7 mouse cellular contexts compared by ENCODE assay signal in the genomic region with DNA sequence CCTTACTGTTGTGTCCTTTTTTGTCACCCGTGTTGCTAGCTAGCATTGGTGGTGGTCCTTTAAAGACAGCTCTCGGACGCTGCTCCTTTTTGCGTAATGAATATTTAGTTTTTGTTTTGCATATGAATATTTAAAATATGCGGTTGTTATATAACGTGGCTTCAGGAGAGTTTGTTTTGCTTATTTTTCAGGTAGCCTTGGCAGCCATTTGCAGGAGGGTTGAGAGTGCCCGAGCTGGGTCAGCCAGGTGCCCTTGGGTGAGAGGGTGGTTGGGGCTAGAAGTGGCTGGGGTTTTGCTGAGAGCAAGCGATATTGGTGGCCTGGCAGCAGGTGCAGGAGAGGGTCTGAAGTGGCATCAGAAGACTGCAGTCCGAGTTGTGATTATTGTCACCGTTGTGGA. TPM values are rescaled to one million over a fixed set of nuclear protein-coding genes. Genes with fewer than 3 reads are reported as not detected.
DNase-seq lines count a peak whose midpoint lies in the region; ATAC-seq and TF ChIP-seq lines count a peak whose summit lies in the region.

No protein-coding gene starts in this region.

- H3K27ac ChIP-seq in CH12.LX (ENCODE audit: insufficient read depth, low read depth) = peak overlapping the region; percentile 14
- H3K27ac ChIP-seq in forebrain, embryonic 10.5 days = peak overlapping the region; percentile 88
- H3K27ac ChIP-seq in liver, embryonic 14.5 days = peak overlapping the region; percentile 80
- peak overlapping the region; percentile 66 for H3K27ac ChIP-seq in neural tube, embryonic 12.5 days

- H3K9ac ChIP-seq in CH12.LX (ENCODE audit: insufficient read depth, low read depth) = peak overlapping the region; percentile 37; the same call in 1 of the 2 replicates
- H3K9ac ChIP-seq in liver, embryonic 14.5 days (replicated peaks) = peak overlapping the region; percentile 81
- H3K9ac ChIP-seq in neural tube, embryonic 12.5 days = peak overlapping the region; percentile 73

- 3% methylated on average over 10 of the region's 10 CpGs for WGBS in forebrain, embryonic 10.5 days
- 2% methylated on average over 10 of the region's 10 CpGs for WGBS in liver, embryonic 14.5 days (ENCODE audit: insufficient replicate concordance)
- 3% methylated on average over 10 of the region's 10 CpGs for WGBS in neural tube, embryonic 12.5 days

- H3K79me2 ChIP-seq in CH12.LX (replicated peaks; ENCODE audit: control insufficient read depth, extremely low read depth, insufficient read depth, poor library complexity, severe bottlenecking) = no peaks in the 10 kb centered on the region; the same call in 1 of the 2 replicates

- TF ChIP-seq POLR2A in CH12.LX (IDR thresholded peaks at IDR 0.05; ENCODE audit: low read depth, low read length) = no peak

- H3K4me2 ChIP-seq in CH12.LX (ENCODE audit: insufficient read depth, low read depth, poor library complexity, severe bottlenecking) = peak overlapping the region; percentile 74
- H3K4me2 ChIP-seq in liver, embryonic 14.5 days (ENCODE audit: low read depth) = peak overlapping the region; percentile 79
- peak overlapping the region; percentile 74 for H3K4me2 ChIP-seq in neural tube, embryonic 12.5 days (replicated peaks)

- dilution Hi-C loops in CH12.LX (cut with MboI; ENCODE audit: extremely low pct_ligation_motif_present, extremely low pct_unique_long_range_greater_than_20kb, low sequenced_read_pairs) = no loop called here

- in situ Hi-C loops in CH12.LX (cut with MboI; ENCODE audit: low pct_ligation_motif_present, low pct_unique_long_range_greater_than_20kb, low sequenced_read_pairs) = loop anchor here (10.0 kb wide), 1 partner anchor 124 kb away; no protein-coding TSS in a partner anchor

- H3K4me3 ChIP-seq in CH12.LX (replicated peaks in 1 of 3; ENCODE audit: low read depth in 2 of 3, low read length in 2 of 3, poor library complexity in 1 of 3) = peak overlapping the region; percentile 76 to 95 (median 93)
- peak overlapping the region; percentile 88 for H3K4me3 ChIP-seq in forebrain, embryonic 10.5 days
- peak overlapping the region; percentile 68 to 85 for H3K4me3 ChIP-seq in liver, embryonic 14.5 days (ENCODE audit: insufficient read depth in 1 of 2, low read depth in 2 of 2, low read length in 2 of 2)
- peak overlapping the region; percentile 86 for H3K4me3 ChIP-seq in neural tube, embryonic 12.5 days

- ATAC-seq in inflammation-experienced regulatory T-cells, adult 6 months = peak; percentile 11
- no peak for ATAC-seq in liver, embryonic 14.5 days (ENCODE audit: insufficient read depth)
- ATAC-seq in neural tube, embryonic 12.5 days (ENCODE audit: low FRiP score, low read depth) = no peak; the same call in 1 of the 2 replicates

- TF ChIP-seq CTCF in CH12.LX (conservative IDR thresholded peaks at IDR 0.05 in 1 of 2, IDR thresholded peaks at IDR 0.05 in 1 of 2; ENCODE audit: low read depth in 2 of 2, low read length in 2 of 2) = no peak
- no peak for TF ChIP-seq CTCF in liver, embryonic 14.5 days (IDR thresholded peaks at IDR 0.05; ENCODE audit: low read depth)

- TF ChIP-seq EP300 in CH12.LX (IDR thresholded peaks at IDR 0.05; ENCODE audit: low read length) = no peak
- TF ChIP-seq EP300 in liver, embryonic 14.5 days (IDR thresholded peaks at IDR 0.05; ENCODE audit: low read depth) = no peak

- peaks cover 0 to 10% of the 10 kb centered on the region in 2 experiments; a peak in 2 of 4 replicates for H3K4me1 ChIP-seq in CH12.LX (ENCODE audit: control insufficient read depth in 1 of 2, insufficient read depth in 2 of 2)
- H3K4me1 ChIP-seq in forebrain, embryonic 10.5 days = peaks cover 18% of the 10 kb centered on the region
- H3K4me1 ChIP-seq in liver, embryonic 14.5 days (replicated peaks; ENCODE audit: control insufficient read depth in 2 of 2, insufficient read depth in 2 of 2, low read length in 1 of 2) = peaks cover 10 to 16% of the 10 kb centered on the region in 2 experiments
- H3K4me1 ChIP-seq in neural tube, embryonic 12.5 days = peaks cover 7% of the 10 kb centered on the region

- no peaks in the 10 kb centered on the region for H3K27me3 ChIP-seq in CH12.LX (replicated peaks)
- no peaks in the 10 kb centered on the region for H3K27me3 ChIP-seq in forebrain, embryonic 10.5 days (ENCODE audit: poor library complexity, severe bottlenecking)
- H3K27me3 ChIP-seq in liver, embryonic 14.5 days (ENCODE audit: control insufficient read depth, insufficient read depth, low read length) = no peaks in the 10 kb centered on the region
- H3K27me3 ChIP-seq in neural tube, embryonic 12.5 days (replicated peaks) = no peaks in the 10 kb centered on the region

- H3K36me3 ChIP-seq in CH12.LX (replicated peaks in 1 of 2; ENCODE audit: control insufficient read depth in 1 of 2, insufficient read depth in 1 of 2, low read length in 1 of 2) = peaks cover 9 to 24% of the 10 kb centered on the region in 2 experiments
- H3K36me3 ChIP-seq in forebrain, embryonic 10.5 days (replicated peaks) = peaks cover 28% of the 10 kb centered on the region
- H3K36me3 ChIP-seq in liver, embryonic 14.5 days (replicated peaks; ENCODE audit: control insufficient read depth, insufficient read depth, low read depth) = peaks cover 25% of the 10 kb centered on the region
- H3K36me3 ChIP-seq in neural tube, embryonic 12.5 days = peaks cover 19% of the 10 kb centered on the region

- H3K9me3 ChIP-seq in CH12.LX (replicated peaks; ENCODE audit: low read length) = no peaks in the 10 kb centered on the region
- H3K9me3 ChIP-seq in forebrain, embryonic 10.5 days = no peaks in the 10 kb centered on the region
- no peaks in the 10 kb centered on the region for H3K9me3 ChIP-seq in liver, embryonic 14.5 days (ENCODE audit: control insufficient read depth, low read length)
- no peaks in the 10 kb centered on the region for H3K9me3 ChIP-seq in neural tube, embryonic 12.5 days

- DNase-seq in A20 (ENCODE audit: low read depth, low spot score) = peak; percentile 83
- DNase-seq in CH12.LX (ENCODE audit: extremely low read depth) = peak; percentile 47
- no peak for DNase-seq in forebrain, embryonic 10.5 days (ENCODE audit: extremely low spot score, low spot score)
- no peak for DNase-seq in liver, embryonic 14.5 days (ENCODE audit: low read depth in 3 of 3, low spot score in 3 of 3)
- no peak for DNase-seq in ovary, postnatal 14 days (ENCODE audit: low spot score)

- no peak for TF ChIP-seq RAD21 in CH12.LX (IDR thresholded peaks at IDR 0.05; ENCODE audit: low read depth, low read length)

RNA-seq across cellular contexts. Expression of gene Sod2, which starts 1.9 kb away (rescaled TPM):
- total RNA-seq in CH12.LX (2012; rRNA removed) (72.1 and 75.6 TPM in 2 replicates), CH12.LX (2014; rRNA removed) (101 and 103 TPM in 2 replicates)
- polyA plus RNA-seq in CH12.LX (2012; ENCODE audit: insufficient read length, low read depth) = 81.3 and 89.2 TPM in 2 replicates
- 109 TPM in 2 replicates for polyA plus RNA-seq in forebrain, embryonic 10.5 days (2016; fragmentation: Nextera tagmentation; extraction: Ambion mirVana)
- 10 to 100 TPM; 58.1 to 60.8 (median 59.0) TPM for polyA plus RNA-seq in inflammation-experienced regulatory T-cells, adult 6 months (2017; shearing (Covaris generic))
- 40.4 and 105 TPM in 2 replicates for polyA plus RNA-seq in liver, embryonic 14.5 days (2012; rRNA removed)
- polyA plus RNA-seq in liver, embryonic 14.5 days (2014; fragmentation: Nextera tagmentation; extraction: Ambion mirVana) = 135 and 136 TPM in 2 replicates
- polyA plus RNA-seq in neural tube, embryonic 12.5 days (2016; fragmentation: Nextera tagmentation; extraction: Ambion mirVana) = 125 and 129 TPM in 2 replicates

RNA-seq across cellular contexts. Expression of gene Wtap, which starts 14.6 kb away (rescaled TPM):
- total RNA-seq in CH12.LX (2012; rRNA removed) = 54.1 and 70.0 TPM in 2 replicates
- 129 and 136 TPM in 2 replicates for total RNA-seq in CH12.LX (2014; rRNA removed)
- 88.9 and 119 TPM in 2 replicates for polyA plus RNA-seq in CH12.LX (2012; ENCODE audit: insufficient read length, low read depth)
- 140 and 149 TPM in 2 replicates for polyA plus RNA-seq in forebrain, embryonic 10.5 days (2016; fragmentation: Nextera tagmentation; extraction: Ambion mirVana)
- 100 to 1,000 TPM; 115 to 197 (median 137) TPM for polyA plus RNA-seq in inflammation-experienced regulatory T-cells, adult 6 months (2017; shearing (Covaris generic))
- 13.3 and 24.5 TPM in 2 replicates for polyA plus RNA-seq in liver, embryonic 14.5 days (2012; rRNA removed)
- 51.9 and 54.6 TPM in 2 replicates for polyA plus RNA-seq in liver, embryonic 14.5 days (2014; fragmentation: Nextera tagmentation; extraction: Ambion mirVana)
- polyA plus RNA-seq in neural tube, embryonic 12.5 days (2016; fragmentation: Nextera tagmentation; extraction: Ambion mirVana) = 96.5 and 117 TPM in 2 replicates

RNA-seq across cellular contexts. Expression of gene Gpr31b, which starts 43.6 kb away (rescaled TPM):
- total RNA-seq in CH12.LX (2012; rRNA removed) (5.6 and 6.1 TPM in 2 replicates), CH12.LX (2014; rRNA removed) (3.2 and 3.3 TPM in 2 replicates)
- polyA plus RNA-seq in CH12.LX (2012; ENCODE audit: insufficient read length, low read depth) = 7.8 and 8.0 TPM in 2 replicates
- polyA plus RNA-seq in forebrain, embryonic 10.5 days (2016; fragmentation: Nextera tagmentation; extraction: Ambion mirVana) = not detected in 2 replicates
- polyA plus RNA-seq in inflammation-experienced regulatory T-cells, adult 6 months (2017; shearing (Covaris generic)) = not detected
- polyA plus RNA-seq in liver, embryonic 14.5 days (2012; rRNA removed) = not detected in 2 replicates
- 0.11 TPM in 1 of 2 replicates, not detected in the other for polyA plus RNA-seq in liver, embryonic 14.5 days (2014; fragmentation: Nextera tagmentation; extraction: Ambion mirVana)
- polyA plus RNA-seq in neural tube, embryonic 12.5 days (2016; fragmentation: Nextera tagmentation; extraction: Ambion mirVana) = not detected in 2 replicates

RNA-seq across cellular contexts. Expression of gene Acat2, which starts 48.0 kb away (rescaled TPM):
- total RNA-seq in CH12.LX (2012; rRNA removed) (58.6 and 67.1 TPM in 2 replicates), CH12.LX (2014; rRNA removed) (115 and 128 TPM in 2 replicates)
- 48.6 and 48.8 TPM in 2 replicates for polyA plus RNA-seq in CH12.LX (2012; ENCODE audit: insufficient read length, low read depth)
- 396 and 405 TPM in 2 replicates for polyA plus RNA-seq in forebrain, embryonic 10.5 days (2016; fragmentation: Nextera tagmentation; extraction: Ambion mirVana)
- polyA plus RNA-seq in inflammation-experienced regulatory T-cells, adult 6 months (2017; shearing (Covaris generic)) = 10 to 100 TPM; 43.9 to 61.5 (median 48.0) TPM
- 29.2 and 36.3 TPM in 2 replicates for polyA plus RNA-seq in liver, embryonic 14.5 days (2012; rRNA removed)
- polyA plus RNA-seq in liver, embryonic 14.5 days (2014; fragmentation: Nextera tagmentation; extraction: Ambion mirVana) = 55.4 and 59.3 TPM in 2 replicates
- polyA plus RNA-seq in neural tube, embryonic 12.5 days (2016; fragmentation: Nextera tagmentation; extraction: Ambion mirVana) = 376 and 382 TPM in 2 replicates

RNA-seq across cellular contexts. Expression of gene Tcp10b, which starts 52.4 kb away (rescaled TPM):
- total RNA-seq in CH12.LX (2012; rRNA removed) (0.13 TPM in 1 of 2 replicates, not detected in the other), CH12.LX (2014; rRNA removed) (not detected in 2 replicates)
- not detected in 2 replicates for polyA plus RNA-seq in CH12.LX (2012; ENCODE audit: insufficient read length, low read depth)
- not detected in 2 replicates for polyA plus RNA-seq in forebrain, embryonic 10.5 days (2016; fragmentation: Nextera tagmentation; extraction: Ambion mirVana)
- polyA plus RNA-seq in inflammation-experienced regulatory T-cells, adult 6 months (2017; shearing (Covaris generic)) = not detected
- polyA plus RNA-seq in liver, embryonic 14.5 days (2012; rRNA removed) = 0.10 TPM in 1 of 2 replicates, not detected in the other
- polyA plus RNA-seq in liver, embryonic 14.5 days (2014; fragmentation: Nextera tagmentation; extraction: Ambion mirVana) = not detected in 2 replicates
- not detected in 2 replicates for polyA plus RNA-seq in neural tube, embryonic 12.5 days (2016; fragmentation: Nextera tagmentation; extraction: Ambion mirVana)

Comparison
In these comparisons a context has a peak if more than half of its experiments do, and no peak if none do; other contexts are left out.
1. DNase-seq: peak in A20 (single experiment) and CH12.LX (single experiment); none in forebrain, embryonic 10.5 days (single experiment), liver, embryonic 14.5 days (0 of 3) and ovary, postnatal 14 days (single experiment).
2. H3K27ac ChIP-seq: peak in every context shown above with its lines; median percentile 88 in forebrain, embryonic 10.5 days; 80 in liver, embryonic 14.5 days; 66 in neural tube, embryonic 12.5 days; 14 in CH12.LX.
3. Peak in every context shown above with its lines, with median percentiles within 50 percentile points of each other: H3K4me2 ChIP-seq, H3K4me3 ChIP-seq and H3K9ac ChIP-seq.